Mouse (Mus musculus) erythroblast, embryonic 14.5 days (primary cell): ENCODE measurements at regions not wholly inside any gene's neighbourhood (a gene's known extent, or its start where the extent isn't known, plus 50 kb on each side); places are given as distances from the start of the nearest gene placed in this dataset.

Experiments used
- GATA1 ChIP-seq: IDR thresholded peaks from 2 replicates; pipeline ENCODE4 v1.6.1; 2012; ENCODE audit warnings: low read length, inconsistent platforms, mixed read lengths
- TAL1 ChIP-seq: IDR thresholded peaks from 3 replicates; pipeline ENCODE4 v1.6.1; 2012; ENCODE audit warnings: low read length, inconsistent platforms, mixed read lengths

DNA sequence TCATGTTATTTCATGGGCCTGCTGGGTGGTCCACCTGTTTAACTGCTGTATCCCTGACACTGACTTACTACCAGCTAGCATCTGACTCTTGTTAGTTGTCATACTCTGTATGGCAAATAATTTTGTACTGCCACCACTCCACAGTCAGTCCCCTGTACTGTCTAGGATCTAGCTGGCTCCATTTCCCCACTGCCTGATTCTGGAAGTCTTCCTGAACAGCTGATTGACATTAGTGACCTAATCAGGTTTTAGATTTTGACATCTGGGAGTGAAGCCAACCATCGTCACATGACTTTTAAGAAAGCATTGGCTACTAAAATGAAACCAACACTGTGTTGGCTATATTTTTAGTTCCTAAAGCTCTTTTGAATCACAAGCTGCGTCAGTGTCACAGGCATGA is 711.3 kb downstream of the Bcl11a start:
- TF ChIP-seq GATA1: no peak
- TF ChIP-seq TAL1: no peak
